Mouse (Mus musculus): ENCODE results near the gene Slc2a8. TPM values are rescaled to one million over a fixed set of nuclear protein-coding genes. Genes with fewer than 3 reads are reported as not detected.
"Not testable (repeated sequence)": the region's sequence is repeated elsewhere in the genome, so short reads cannot be mapped to it uniquely, and the experiment has no call there.

Gene Slc2a8
- 9.1 and 10.4 TPM in 2 replicates for polyA plus RNA-seq (2015; fragmentation: Nextera tagmentation; extraction: Ambion mirVana)

DNA sequence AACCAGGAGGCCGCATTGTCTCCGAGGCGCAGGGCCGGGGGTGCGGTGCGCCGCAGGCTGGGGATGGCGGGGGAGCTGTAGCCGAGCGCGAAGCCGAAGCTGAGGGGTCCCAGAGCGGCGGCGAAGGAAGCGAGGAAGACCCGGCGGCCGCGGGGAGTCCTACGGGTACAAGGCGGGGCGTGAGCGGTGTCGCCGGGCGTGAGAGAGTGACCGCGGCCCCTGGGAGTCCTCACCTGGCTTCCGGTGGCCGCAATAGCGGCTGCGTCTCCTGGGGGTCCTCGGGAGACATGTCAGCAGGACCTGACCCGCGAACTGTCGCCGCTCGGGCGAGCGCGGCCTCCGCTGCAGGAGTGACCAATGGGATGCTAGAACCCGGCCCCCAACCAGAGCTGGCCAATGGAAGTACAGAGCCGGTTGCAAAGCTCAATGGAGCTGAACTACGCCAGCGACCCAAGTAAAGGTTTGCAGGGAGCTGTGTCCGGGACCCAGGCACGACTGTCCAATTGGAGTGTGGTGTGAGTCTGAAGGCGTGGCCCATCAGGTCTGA is at the start of gene Slc2a8:
TSS of gene Slc2a8 (minus strand) at position 359 of the 547 bp plus-strand sequence.
- Histone ChIP-seq H3K36me3 (replicated peaks) (no peaks in the 10 kb centered on the region), H3K27ac (replicated peaks) (peak within 1 kb of the TSS; percentile 33), H3K9me3 (replicated peaks) (no peaks in the 10 kb centered on the region), H3K9ac (peak within 1 kb of the TSS; percentile 81), H3K4me1 (replicated peaks) (peaks cover 55% of the 10 kb centered on the region), H3K4me2 (peak within 1 kb of the TSS; percentile 98), H3K4me3 (replicated peaks) (peak within 1 kb of the TSS; percentile 79), H3K27me3 (peaks cover 12% of the 10 kb centered on the region)
- peak; percentile 98 for ATAC-seq (ENCODE audit: insufficient read depth)
- under 1% methylated on average over 50 of the region's 50 CpGs for WGBS (ENCODE audit: insufficient replicate concordance)

GRCm38 (mm10) chr2:33025040-33025439 is 43.2 kb upstream of the Slc2a8 start:
- no peak overlapping the region for H3K4me2 ChIP-seq
- H3K9me3 ChIP-seq (replicated peaks): no peaks in the 10 kb centered on the region
- no peak overlapping the region for H3K27ac ChIP-seq (replicated peaks)
- no peaks in the 10 kb centered on the region for H3K36me3 ChIP-seq (replicated peaks)
- ATAC-seq (ENCODE audit: insufficient read depth): no peak
- WGBS (ENCODE audit: insufficient replicate concordance): 52% methylated on average over 4 of the region's 4 CpGs
- H3K27me3 ChIP-seq: no peaks in the 10 kb centered on the region
- no peak overlapping the region for H3K4me3 ChIP-seq (replicated peaks)
- no peak overlapping the region for H3K9ac ChIP-seq
- peaks cover 3% of the 10 kb centered on the region; the same call in 1 of the 2 replicates for H3K4me1 ChIP-seq (replicated peaks)

DNA sequence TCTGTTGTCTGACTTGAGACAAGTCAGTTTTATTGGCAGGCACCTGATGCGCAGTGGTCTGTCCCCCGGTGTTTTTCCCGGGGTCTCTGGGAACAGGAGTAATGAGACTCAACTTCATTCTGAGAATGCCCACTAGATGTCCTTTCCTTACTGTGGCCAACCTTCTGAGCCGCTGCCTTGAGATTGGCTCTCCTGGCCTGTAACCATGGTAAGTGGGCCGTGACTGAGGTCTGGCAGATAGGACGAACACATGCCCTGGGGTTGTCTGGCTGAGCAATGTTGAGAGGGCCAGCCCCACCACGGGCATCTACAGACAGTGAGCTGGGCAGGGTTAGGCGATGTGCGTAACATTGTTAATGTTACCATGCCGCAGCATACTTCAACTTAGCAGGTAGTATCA is 42.7 kb upstream of the Slc2a8 start:
- no peaks in the 10 kb centered on the region for H3K9me3 ChIP-seq (replicated peaks)
- H3K27ac ChIP-seq (replicated peaks): no peak overlapping the region
- no peak overlapping the region for H3K4me2 ChIP-seq
- no peaks in the 10 kb centered on the region for H3K36me3 ChIP-seq (replicated peaks)
- H3K27me3 ChIP-seq: no peaks in the 10 kb centered on the region
- ATAC-seq (ENCODE audit: insufficient read depth): no peak
- H3K4me3 ChIP-seq (replicated peaks): no peak overlapping the region
- H3K4me1 ChIP-seq (replicated peaks): 0 out of 2 replicates have a peak, but pooled peaks cover 3% of the 10 kb centered on the region
- H3K9ac ChIP-seq: no peak overlapping the region
- WGBS (ENCODE audit: insufficient replicate concordance): 64% methylated on average over 10 of the region's 10 CpGs

DNA sequence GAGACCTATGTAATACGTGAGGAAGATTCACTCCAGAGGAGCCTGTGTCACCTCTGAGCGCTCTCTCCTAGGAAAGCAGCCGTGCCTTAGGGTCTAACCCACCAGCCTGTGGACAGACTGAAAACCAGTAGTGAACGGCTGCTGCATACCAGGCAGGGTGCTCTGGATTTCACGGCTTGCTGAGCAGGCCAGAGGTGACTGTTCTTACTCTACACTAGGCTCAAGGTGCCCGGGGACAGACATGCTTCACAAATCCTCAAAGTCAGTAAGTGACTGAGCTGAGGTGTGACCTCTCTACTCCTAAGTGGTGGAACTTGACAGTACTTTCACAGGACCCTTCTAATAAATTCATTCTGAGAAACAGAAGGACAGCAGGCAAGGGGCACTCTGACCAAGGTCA is 41.0 kb upstream of the Slc2a8 start:
- WGBS (ENCODE audit: insufficient replicate concordance): 66% methylated on average over 6 of the region's 6 CpGs
- H3K9me3 ChIP-seq (replicated peaks): no peaks in the 10 kb centered on the region
- no peaks in the 10 kb centered on the region for H3K36me3 ChIP-seq (replicated peaks)
- 0 out of 2 replicates have a peak, but pooled peaks cover 3% of the 10 kb centered on the region for H3K4me1 ChIP-seq (replicated peaks)
- H3K9ac ChIP-seq: no peak overlapping the region
- no peaks in the 10 kb centered on the region for H3K27me3 ChIP-seq
- no peak for ATAC-seq (ENCODE audit: insufficient read depth)
- H3K4me2 ChIP-seq: no peak overlapping the region
- H3K4me3 ChIP-seq (replicated peaks): no peak overlapping the region
- H3K27ac ChIP-seq (replicated peaks): no peak overlapping the region

GRCm38 (mm10) chr2:33018026-33018425 is 36.1 kb upstream of the Slc2a8 start:
- Histone ChIP-seq H3K4me1 (replicated peaks) (no peaks in the 10 kb centered on the region), H3K9me3 (replicated peaks) (no peaks in the 10 kb centered on the region), H3K36me3 (replicated peaks) (no peaks in the 10 kb centered on the region), H3K4me2 (no peak overlapping the region), H3K9ac (no peak overlapping the region), H3K27ac (replicated peaks) (no peak overlapping the region), H3K4me3 (replicated peaks) (no peak overlapping the region), H3K27me3 (no peaks in the 10 kb centered on the region)
- no peak for ATAC-seq (ENCODE audit: insufficient read depth)
- 7% methylated on average over 6 of the region's 6 CpGs for WGBS (ENCODE audit: insufficient replicate concordance)

DNA sequence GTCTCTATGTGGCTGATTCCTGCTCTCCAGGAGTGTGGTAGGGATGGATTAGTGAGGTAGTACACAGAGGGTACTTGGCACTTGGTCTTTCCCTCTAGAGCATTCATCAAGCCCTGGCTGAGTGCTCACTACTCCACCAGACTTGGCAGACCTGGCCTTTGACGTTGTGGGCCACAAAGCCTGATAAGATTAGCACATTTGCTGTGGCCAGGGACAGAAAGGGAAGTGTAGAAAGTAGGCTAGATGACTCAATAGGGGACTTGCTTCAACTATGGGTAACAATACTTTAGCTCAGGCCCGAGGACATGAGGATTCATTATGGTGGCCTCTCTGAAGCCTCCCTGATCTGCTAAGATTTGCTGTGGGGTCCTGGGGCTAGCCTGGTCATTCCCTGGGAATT is 35.3 kb upstream of the Slc2a8 start:
- H3K27me3 ChIP-seq: no peaks in the 10 kb centered on the region
- ATAC-seq (ENCODE audit: insufficient read depth): no peak
- H3K36me3 ChIP-seq (replicated peaks): no peaks in the 10 kb centered on the region
- H3K27ac ChIP-seq (replicated peaks): no peak overlapping the region
- WGBS (ENCODE audit: insufficient replicate concordance): 20% methylated on average over 2 of the region's 2 CpGs
- no peaks in the 10 kb centered on the region for H3K4me1 ChIP-seq (replicated peaks)
- no peak overlapping the region for H3K4me3 ChIP-seq (replicated peaks)
- no peak overlapping the region for H3K4me2 ChIP-seq
- no peaks in the 10 kb centered on the region for H3K9me3 ChIP-seq (replicated peaks)
- H3K9ac ChIP-seq: no peak overlapping the region

GRCm38 (mm10) chr2:33014877-33015276 is 33.0 kb upstream of the Slc2a8 start:
- H3K9ac ChIP-seq: no peak overlapping the region
- no peaks in the 10 kb centered on the region for H3K4me1 ChIP-seq (replicated peaks)
- H3K27me3 ChIP-seq: no peaks in the 10 kb centered on the region
- no peak overlapping the region for H3K4me2 ChIP-seq
- no peak overlapping the region for H3K27ac ChIP-seq (replicated peaks)
- whole genome bisulfite sequencing (ENCODE audit: insufficient replicate concordance): 64% methylated on average over 5 of the region's 5 CpGs
- no peak overlapping the region for H3K4me3 ChIP-seq (replicated peaks)
- H3K9me3 ChIP-seq (replicated peaks): no peaks in the 10 kb centered on the region
- H3K36me3 ChIP-seq (replicated peaks): no peaks in the 10 kb centered on the region
- no peak for ATAC-seq (ENCODE audit: insufficient read depth)

DNA sequence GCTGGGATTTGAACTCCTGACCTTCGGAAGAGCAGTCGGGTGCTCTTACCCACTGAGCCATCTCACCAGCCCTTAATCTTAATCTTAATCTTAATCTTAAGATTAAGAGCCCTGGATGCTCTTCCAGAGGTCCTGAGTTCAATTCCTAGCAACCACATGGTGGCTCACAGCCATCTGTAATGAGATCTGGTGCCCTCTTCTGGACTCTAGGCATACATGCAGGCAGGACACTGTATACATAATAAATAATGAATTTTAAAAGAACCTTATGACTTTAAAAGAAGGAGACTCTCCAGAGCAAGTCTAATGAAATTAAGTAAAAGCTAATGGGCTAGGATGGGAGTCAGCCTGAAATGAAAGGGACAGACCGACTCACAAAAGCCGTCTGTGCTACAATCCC is 27.2 kb upstream of the Slc2a8 start:
- WGBS (ENCODE audit: insufficient replicate concordance): 66% methylated on average over 4 of the region's 4 CpGs
- H3K4me3 ChIP-seq (replicated peaks); H3K27me3 ChIP-seq; H3K4me1 ChIP-seq (replicated peaks); H3K4me2 ChIP-seq; ATAC-seq (ENCODE audit: insufficient read depth); H3K27ac ChIP-seq (replicated peaks); H3K36me3 ChIP-seq (replicated peaks); H3K9ac ChIP-seq; H3K9me3 ChIP-seq (replicated peaks): not testable (repeated sequence)

- no peaks in the 10 kb centered on the region for H3K36me3 ChIP-seq (replicated peaks)
- H3K4me1 ChIP-seq (replicated peaks): no peaks in the 10 kb centered on the region
- H3K27me3 ChIP-seq: no peaks in the 10 kb centered on the region
- H3K27ac ChIP-seq (replicated peaks): no peak overlapping the region
- WGBS (ENCODE audit: insufficient replicate concordance): 55% methylated on average over 5 of the region's 5 CpGs
- H3K9me3 ChIP-seq (replicated peaks): no peaks in the 10 kb centered on the region
- H3K4me3 ChIP-seq (replicated peaks): no peak overlapping the region
- H3K9ac ChIP-seq: no peak overlapping the region
- H3K4me2 ChIP-seq: no peak overlapping the region
- no peak for ATAC-seq (ENCODE audit: insufficient read depth)
Observed at GRCm38 (mm10) chr2:33005041-33005440, 23.2 kb upstream of the Slc2a8 start.

- Histone ChIP-seq H3K4me2 (no peak overlapping the region), H3K4me3 (replicated peaks) (no peak overlapping the region), H3K27me3 (no peaks in the 10 kb centered on the region), H3K9me3 (replicated peaks) (no peaks in the 10 kb centered on the region), H3K4me1 (replicated peaks) (no peaks in the 10 kb centered on the region), H3K36me3 (replicated peaks) (no peaks in the 10 kb centered on the region), H3K9ac (no peak overlapping the region), H3K27ac (replicated peaks) (no peak overlapping the region)
- ATAC-seq (ENCODE audit: insufficient read depth): no peak
- WGBS (ENCODE audit: insufficient replicate concordance): 68% methylated on average over 7 of the region's 7 CpGs
Observed at GRCm38 (mm10) chr2:33002144-33002543, 20.3 kb upstream of the Slc2a8 start.

- H3K36me3 ChIP-seq (replicated peaks): no peaks in the 10 kb centered on the region
- no peak for ATAC-seq (ENCODE audit: insufficient read depth)
- no peaks in the 10 kb centered on the region for H3K9me3 ChIP-seq (replicated peaks)
- H3K4me2 ChIP-seq: no peak overlapping the region
- no peak overlapping the region for H3K4me3 ChIP-seq (replicated peaks)
- WGBS (ENCODE audit: insufficient replicate concordance): 62% methylated on average over 2 of the region's 2 CpGs
- no peaks in the 10 kb centered on the region for H3K27me3 ChIP-seq
- no peak overlapping the region for H3K9ac ChIP-seq
- H3K27ac ChIP-seq (replicated peaks): no peak overlapping the region
- no peaks in the 10 kb centered on the region for H3K4me1 ChIP-seq (replicated peaks)
Observed at GRCm38 (mm10) chr2:32999752-33000151, 17.9 kb upstream of the Slc2a8 start.

GRCm38 (mm10) chr2:32997792-32998191 is 15.9 kb upstream of the Slc2a8 start:
- 64% methylated on average over 4 of the region's 4 CpGs for WGBS (ENCODE audit: insufficient replicate concordance)
- Histone ChIP-seq H3K4me3 (replicated peaks) (no peak overlapping the region), H3K9ac (no peak overlapping the region), H3K4me2 (no peak overlapping the region), H3K27me3 (no peaks in the 10 kb centered on the region), H3K4me1 (replicated peaks) (no peaks in the 10 kb centered on the region), H3K9me3 (replicated peaks) (no peaks in the 10 kb centered on the region), H3K27ac (replicated peaks) (no peak overlapping the region), H3K36me3 (replicated peaks) (no peaks in the 10 kb centered on the region)
- no peak for ATAC-seq (ENCODE audit: insufficient read depth)
